Mouse (Mus musculus) CH12.LX (cell line): ENCODE data around the gene Lrrc8a. TPM values are rescaled to one million over a fixed set of nuclear protein-coding genes. Genes with fewer than 3 reads are reported as not detected.

ENCODE experiments used
- DNase-seq: peaks from one replicate; pipeline ENCODE4 v3.0.0-alpha.2; 2013; ENCODE audit errors: extremely low read depth
- H3K27ac ChIP-seq: 2 replicates; pipeline ENCODE4 v1.5.1; 2012; ENCODE audit warnings: low read depth, mild to moderate bottlenecking, control low read depth, moderate library complexity; ENCODE audit not compliant: insufficient read depth
- H3K27me3 ChIP-seq: replicated peaks from 2 replicates; pipeline ENCODE3; 2012; ENCODE audit warnings: inconsistent platforms
- H3K36me3 ChIP-seq, 2 experiments: replicated peaks in 1 of 2; 2 replicates each; pipeline versions ENCODE3 to v1.6.1; 2012; ENCODE audit warnings: inconsistent platforms in 1 of 2, low read length in 1 of 2, mild to moderate bottlenecking in 1 of 2, mixed read lengths in 1 of 2, moderate library complexity in 1 of 2; ENCODE audit not compliant: control insufficient read depth in 1 of 2, insufficient read depth in 1 of 2
- H3K4me1 ChIP-seq, 2 experiments: 2 replicates each; pipeline ENCODE4 v1.6.1; 2012; ENCODE audit warnings: inconsistent platforms in 1 of 2, moderate library complexity in 1 of 2; ENCODE audit not compliant: insufficient read depth in 2 of 2, control insufficient read depth in 1 of 2
- H3K4me2 ChIP-seq: 2 replicates; pipeline ENCODE4 v1.6.1; 2012; ENCODE audit warnings: low read depth, mild to moderate bottlenecking, control low read depth; ENCODE audit not compliant: poor library complexity, insufficient read depth, severe bottlenecking
- H3K4me3 ChIP-seq, 3 experiments: fragments of 150-350 bp in 1 of 3; sonication (generic) in 1 of 3; replicated peaks in 1 of 3; 2 replicates each; pipeline versions ENCODE3 to v1.5.1; 2011 to 2012; ENCODE audit warnings: low read depth in 2 of 3, low read length in 2 of 3, mild to moderate bottlenecking in 2 of 3, moderate library complexity in 2 of 3, control low read depth in 1 of 3, improper control_type of control experiment in 1 of 3, inconsistent platforms in 1 of 3, mixed read lengths in 1 of 3; ENCODE audit not compliant: poor library complexity in 1 of 3
- H3K79me2 ChIP-seq: replicated peaks from 2 replicates; pipeline ENCODE4 v1.6.1; 2012; ENCODE audit warnings: mild to moderate bottlenecking, moderate library complexity; ENCODE audit not compliant: control insufficient read depth, poor library complexity, insufficient read depth, severe bottlenecking; ENCODE audit errors: extremely low read depth
- H3K9ac ChIP-seq: 2 replicates; pipeline ENCODE4 v1.6.1; 2012; ENCODE audit warnings: low read depth, mild to moderate bottlenecking, control low read depth, moderate library complexity; ENCODE audit not compliant: insufficient read depth
- H3K9me3 ChIP-seq: replicated peaks from 2 replicates; pipeline ENCODE3; 2012; ENCODE audit warnings: low read length, inconsistent platforms, mixed read lengths
- BHLHE40 ChIP-seq: IDR thresholded peaks from 2 replicates; pipeline ENCODE4 v1.6.1; 2011; ENCODE audit warnings: mild to moderate bottlenecking, low read depth, low read length, improper control_type of control experiment
- CHD1 ChIP-seq: IDR thresholded peaks from 2 replicates; pipeline ENCODE4 v1.6.1; 2012; ENCODE audit warnings: low read depth, low read length, improper control_type of control experiment, inconsistent platforms
- ELF1 ChIP-seq: IDR thresholded peaks from 2 replicates; pipeline ENCODE4 v1.6.1; 2014; ENCODE audit warnings: low read depth, mild to moderate bottlenecking, inconsistent platforms, low read length, improper control_type of control experiment
- ETS1 ChIP-seq: conservative IDR thresholded peaks from 2 replicates; pipeline ENCODE4 v1.6.1; 2012; ENCODE audit warnings: low read depth, mild to moderate bottlenecking, inconsistent platforms, low read length, improper control_type of control experiment, moderate library complexity
- GABPA ChIP-seq: IDR thresholded peaks from 2 replicates; pipeline ENCODE4 v1.6.1; 2012; ENCODE audit warnings: low read depth, low read length, improper control_type of control experiment, inconsistent platforms; ENCODE audit not compliant: insufficient replicate concordance
- HCFC1 ChIP-seq: IDR thresholded peaks from 2 replicates; pipeline ENCODE4 v1.6.1; 2012; ENCODE audit warnings: low read depth, mild to moderate bottlenecking, inconsistent platforms, low read length, improper control_type of control experiment
- IRF4 ChIP-seq: IDR thresholded peaks from 2 replicates; pipeline ENCODE4 v1.6.1; 2014; ENCODE audit warnings: low read depth, mild to moderate bottlenecking, inconsistent platforms, low read length, improper control_type of control experiment
- JUND ChIP-seq: conservative IDR thresholded peaks from 2 replicates; pipeline ENCODE4 v1.6.1; 2011; ENCODE audit warnings: low read depth, low read length, improper control_type of control experiment
- KAT2A ChIP-seq: IDR thresholded peaks from 2 replicates; pipeline ENCODE4 v1.6.1; 2012; ENCODE audit warnings: low read length, improper control_type of control experiment, inconsistent platforms; ENCODE audit not compliant: insufficient replicate concordance
- MAFK ChIP-seq: IDR thresholded peaks from 2 replicates; pipeline ENCODE4 v1.6.1; 2011; ENCODE audit warnings: low read length, improper control_type of control experiment; ENCODE audit not compliant: insufficient replicate concordance
- MAZ ChIP-seq: IDR thresholded peaks from 2 replicates; pipeline ENCODE4 v1.6.1; 2012; ENCODE audit warnings: low read depth, mild to moderate bottlenecking, inconsistent platforms, low read length, improper control_type of control experiment, moderate library complexity
- SIN3A ChIP-seq: IDR thresholded peaks from 2 replicates; pipeline ENCODE4 v1.6.1; 2012; ENCODE audit warnings: low read length, improper control_type of control experiment, inconsistent platforms
- TBP ChIP-seq: conservative IDR thresholded peaks from 2 replicates; pipeline ENCODE4 v1.6.1; 2011; ENCODE audit warnings: low read depth, low read length, improper control_type of control experiment
- TCF12 ChIP-seq: IDR thresholded peaks from 2 replicates; pipeline ENCODE4 v1.6.1; 2014; ENCODE audit warnings: low read depth, mild to moderate bottlenecking, inconsistent platforms, low read length, improper control_type of control experiment
- ZC3H11A ChIP-seq: IDR thresholded peaks from 2 replicates; pipeline ENCODE4 v1.6.1; 2012; ENCODE audit warnings: low read depth, mild to moderate bottlenecking, inconsistent platforms, low read length, improper control_type of control experiment
- ZKSCAN1 ChIP-seq: IDR thresholded peaks from 2 replicates; pipeline ENCODE4 v1.6.1; 2012; ENCODE audit warnings: low read depth, inconsistent platforms, low read length, improper control_type of control experiment, borderline replicate concordance
- dilution Hi-C: fragments of 300-500 bp; cut with MboI; formaldehyde crosslinking; loops from 2 replicates; pipeline ENCODE4 v1.14.3; 2020; ENCODE audit warnings: low sequenced_read_pairs; ENCODE audit not compliant: extremely low pct_unique_long_range_greater_than_20kb, extremely low pct_ligation_motif_present
- in situ Hi-C: fragments of 300-500 bp; cut with MboI; formaldehyde crosslinking; loops from 3 replicates; pipeline ENCODE4 v1.14.3; 2019; ENCODE audit warnings: low sequenced_read_pairs, low pct_ligation_motif_present, low pct_unique_long_range_greater_than_20kb, mixed read lengths
- polyA plus RNA-seq: library from polyadenylated mRNA; unstranded; fragments of >175 nt; gene quantifications from 2 replicates; pipeline ENCODE4 v1.2.1, GENCODE M21; 2012; ENCODE audit warnings: low read depth; ENCODE audit not compliant: insufficient read length
- total RNA-seq, 2 experiments: library from RNA; depleted of rRNA; stranded (reverse); fragments of 300-350 nt in 1 of 2; fragments of >200 nt in 1 of 2; gene quantifications; 2 replicates each; pipeline ENCODE4 v1.2.3; 2012 to 2014

Gene Lrrc8a
- total and polyA plus RNA-seq, 3 experiments, result 1.4 to 2.8 (median 1.8) TPM

DNA sequence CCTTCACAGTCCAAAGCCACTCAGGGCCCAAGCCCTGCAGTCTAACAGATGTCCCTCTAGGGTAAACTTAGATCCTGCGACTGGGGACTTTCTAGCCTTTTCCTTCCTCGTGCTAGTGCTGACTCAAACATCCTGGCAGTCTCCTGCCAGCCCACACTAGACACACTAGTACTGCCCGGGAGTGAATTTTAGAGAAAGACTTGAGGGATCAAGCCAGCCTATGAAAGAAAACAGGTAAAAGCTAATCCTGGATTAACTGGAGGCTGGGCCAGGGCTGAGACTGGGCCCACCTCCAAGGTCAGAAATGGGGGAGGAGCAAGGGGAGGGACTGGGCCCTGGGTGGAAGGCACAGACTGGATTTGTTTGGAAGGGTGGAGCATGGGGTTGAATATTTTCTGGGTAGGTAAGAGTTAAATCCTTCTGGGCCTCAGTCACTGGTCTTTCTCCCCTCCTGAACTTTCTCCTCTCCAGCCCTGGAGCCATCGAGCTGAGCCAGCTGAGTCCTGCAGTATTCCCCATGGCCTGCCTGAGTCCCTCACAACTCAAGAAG lies 29.0 kb downstream of the Lrrc8a start:
- peak overlapping the region; percentile 5 to 46 (median 36) for H3K4me3 ChIP-seq
- H3K9ac ChIP-seq, result peak overlapping the region; percentile 80

DNA sequence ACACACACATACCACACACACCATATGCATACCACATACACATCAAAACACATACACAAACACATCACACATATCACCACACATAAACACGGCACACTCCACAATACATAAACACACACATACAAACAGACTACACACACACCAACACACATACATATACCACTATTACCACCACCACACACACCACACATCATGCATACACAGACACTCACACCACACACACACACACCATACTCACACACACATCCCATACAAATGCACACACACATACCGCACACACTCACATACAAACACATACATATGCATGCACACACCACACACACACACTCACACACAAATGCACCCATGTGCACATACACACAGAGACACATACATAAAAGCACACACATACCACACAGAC lies 30.0 kb downstream of the Lrrc8a start:
- no peaks in the 10 kb centered on the region for H3K9me3 ChIP-seq
- peaks cover 31 to 59% of the 10 kb centered on the region in 2 experiments for H3K4me1 ChIP-seq
- dilution Hi-C loops (no loop called here), in situ Hi-C loops (no loop called here)
- DNase-seq, result no peak
- H3K36me3 ChIP-seq, result peaks cover 8 to 42% of the 10 kb centered on the region in 2 experiments
- H3K4me2 ChIP-seq, result no peak overlapping the region
- H3K4me3 ChIP-seq, result peak overlapping the region in 1 of 3 experiments; percentile 15
- H3K27ac ChIP-seq, result no peak overlapping the region
- no peaks in the 10 kb centered on the region for H3K27me3 ChIP-seq
- TF ChIP-seq ETS1 (no peak), ELF1 (no peak), ZKSCAN1 (no peak), CHD1 (no peak), HCFC1 (no peak), ZC3H11A (no peak), MAFK (no peak), IRF4 (no peak), TCF12 (no peak), KAT2A (no peak)
- H3K79me2 ChIP-seq, result no peaks in the 10 kb centered on the region
- H3K9ac ChIP-seq, result no peak overlapping the region

More for the DNA sequence above, 29.0 kb downstream of the Lrrc8a start:
- TF ChIP-seq TBP (0 out of 2 replicates have a peak, but pooled peaks have one; percentile 23), ZC3H11A (no peak), MAZ (no peak), BHLHE40 (peak; percentile 24; the same call in 1 of the 2 replicates), KAT2A (no peak), SIN3A (0 out of 2 replicates have a peak, but pooled peaks have one; percentile 27), MAFK (peak; percentile 37; the same call in 1 of the 2 replicates), JUND (no peak), GABPA (no peak)
- TF ChIP-seq, all 38 proteins: peak for 4
- peak; percentile 68 for DNase-seq
- Histone ChIP-seq H3K9me3 (no peaks in the 10 kb centered on the region), H3K36me3 (peaks cover 18 to 48% of the 10 kb centered on the region in 2 experiments), H3K27me3 (no peaks in the 10 kb centered on the region), H3K79me2 (no peaks in the 10 kb centered on the region), H3K4me2 (peak overlapping the region; percentile 31; the same call in 1 of the 2 replicates), H3K4me1 (peaks cover 31 to 59% of the 10 kb centered on the region in 2 experiments), H3K27ac (peak overlapping the region; percentile 83)
- dilution Hi-C loops, result no loop called here
- in situ Hi-C loops, result no loop called here
